Mouse (Mus musculus) bone marrow macrophage, adult 2 months (primary cell): ENCODE results near the gene Hmces.

Experiments
- CTCF ChIP-seq: IDR thresholded peaks from 2 replicates; pipeline ENCODE4 v1.5.1; 2012; ENCODE audit warnings: low read depth, mild to moderate bottlenecking, low read length, moderate library complexity
- POLR2A ChIP-seq: IDR thresholded peaks from 2 replicates; pipeline ENCODE4 v1.6.1; 2012; ENCODE audit warnings: mild to moderate bottlenecking, low read depth, low read length, borderline replicate concordance

GRCm38 (mm10) chr6:87937178-87937788 is 23.5 kb downstream of the Hmces start:
- no peak for TF ChIP-seq CTCF
- no peak for TF ChIP-seq POLR2A
